Mouse (Mus musculus) hematopoietic stem cell, adult 5-6 weeks (primary cell): Measurements from ENCODE around the gene Vmn2r96. TPM values are rescaled to one million over a fixed set of nuclear protein-coding genes. Genes with fewer than 3 reads are reported as not detected.
A peak's percentile ranks its signal among the peaks of the same experiment; 100 is the strongest.
"Not testable (repeated sequence)": the region's sequence is repeated elsewhere in the genome, so short reads cannot be mapped to it uniquely, and the experiment has no call there.

ENCODE experiments used
- ATAC-seq, 2 experiments: fragments of 125-278 bp in 1 of 2; replicated peaks in 1 of 2; 2 replicates each; pipeline ENCODE4 v1.8.0; 2016 to 2017; ENCODE audit warnings: inconsistent platforms in 2 of 2, mild to moderate bottlenecking in 2 of 2, moderate number of reproducible peaks in 2 of 2, low read depth in 1 of 2, moderate TSS enrichment in 1 of 2; ENCODE audit not compliant: low FRiP score in 2 of 2, poor library complexity in 2 of 2, severe bottlenecking in 2 of 2, insufficient read depth in 1 of 2, low TSS enrichment in 1 of 2
- total RNA-seq: library from RNA; stranded (forward); fragments of 172-1452, 232-1000 nt; gene quantifications from 2 replicates; pipeline ENCODE4 v1.2.3, GENCODE M21; 2017

Gene Vmn2r96
- total RNA-seq: 0.19 TPM in 1 of 2 replicates, not detected in the other

DNA sequence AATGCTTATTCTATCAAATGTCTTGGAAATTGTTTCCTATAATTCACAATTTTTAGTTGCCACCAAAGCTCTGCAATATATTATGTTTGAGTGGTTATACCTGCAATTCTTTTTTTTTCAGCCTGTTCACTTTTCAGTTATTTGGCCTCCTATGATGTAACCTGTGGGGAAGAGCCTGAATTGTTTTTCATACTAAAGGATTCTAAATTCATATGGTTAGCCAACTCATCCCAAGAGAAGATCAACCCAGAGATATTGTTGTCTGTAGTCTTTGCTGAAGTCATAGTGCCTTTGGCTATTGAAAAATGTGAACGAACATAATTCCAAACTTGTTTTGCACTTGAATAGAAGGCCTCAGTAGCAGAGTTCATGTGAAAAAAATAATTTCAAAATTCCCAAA lies at the start of gene Vmn2r96:
Gene Vmn2r96, plus strand, starts transcription at position 301 of the 400 bp plus-strand sequence.
- ATAC-seq: not testable (repeated sequence)

DNA sequence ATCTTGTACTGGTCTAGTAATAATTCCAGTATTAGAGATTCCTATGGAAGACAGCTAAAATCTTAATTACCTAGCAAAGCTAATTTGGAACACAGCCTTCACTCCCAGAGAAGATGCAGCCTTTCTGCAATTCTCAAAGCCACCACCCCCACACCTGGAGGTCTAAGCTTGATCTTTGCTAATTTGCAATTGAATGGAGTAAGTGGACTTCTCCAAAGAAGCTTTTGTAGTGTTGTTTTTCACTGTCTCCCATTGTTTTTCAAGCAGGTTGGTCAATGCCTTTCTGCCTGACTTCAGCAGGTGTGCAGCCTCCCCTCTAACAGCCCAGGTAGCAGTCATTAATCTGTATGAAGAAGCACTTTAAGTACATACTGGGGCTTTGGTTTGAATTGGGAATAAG lies 49.6 kb upstream of the Vmn2r96 start:
- no peak for ATAC-seq

DNA sequence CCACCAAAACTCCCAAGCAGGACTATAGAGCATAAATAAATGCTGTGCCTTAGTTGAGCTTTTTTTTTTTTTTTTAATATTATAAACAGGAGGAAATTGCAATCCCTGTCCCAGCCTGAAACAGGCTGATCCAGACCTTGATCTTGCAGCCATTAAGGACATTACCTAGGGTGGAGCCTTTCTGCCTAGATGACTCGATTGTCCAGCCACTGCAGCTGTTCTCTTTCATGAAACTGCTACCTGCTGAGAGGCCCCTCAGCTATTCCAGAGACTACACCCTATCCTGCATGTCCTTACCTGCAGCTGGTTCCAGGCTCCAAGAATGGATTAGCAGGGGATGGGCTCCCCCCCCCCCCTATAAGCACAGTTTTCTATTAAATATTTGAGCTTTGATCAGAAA lies 49.0 kb upstream of the Vmn2r96 start:
- ATAC-seq: no peak

DNA sequence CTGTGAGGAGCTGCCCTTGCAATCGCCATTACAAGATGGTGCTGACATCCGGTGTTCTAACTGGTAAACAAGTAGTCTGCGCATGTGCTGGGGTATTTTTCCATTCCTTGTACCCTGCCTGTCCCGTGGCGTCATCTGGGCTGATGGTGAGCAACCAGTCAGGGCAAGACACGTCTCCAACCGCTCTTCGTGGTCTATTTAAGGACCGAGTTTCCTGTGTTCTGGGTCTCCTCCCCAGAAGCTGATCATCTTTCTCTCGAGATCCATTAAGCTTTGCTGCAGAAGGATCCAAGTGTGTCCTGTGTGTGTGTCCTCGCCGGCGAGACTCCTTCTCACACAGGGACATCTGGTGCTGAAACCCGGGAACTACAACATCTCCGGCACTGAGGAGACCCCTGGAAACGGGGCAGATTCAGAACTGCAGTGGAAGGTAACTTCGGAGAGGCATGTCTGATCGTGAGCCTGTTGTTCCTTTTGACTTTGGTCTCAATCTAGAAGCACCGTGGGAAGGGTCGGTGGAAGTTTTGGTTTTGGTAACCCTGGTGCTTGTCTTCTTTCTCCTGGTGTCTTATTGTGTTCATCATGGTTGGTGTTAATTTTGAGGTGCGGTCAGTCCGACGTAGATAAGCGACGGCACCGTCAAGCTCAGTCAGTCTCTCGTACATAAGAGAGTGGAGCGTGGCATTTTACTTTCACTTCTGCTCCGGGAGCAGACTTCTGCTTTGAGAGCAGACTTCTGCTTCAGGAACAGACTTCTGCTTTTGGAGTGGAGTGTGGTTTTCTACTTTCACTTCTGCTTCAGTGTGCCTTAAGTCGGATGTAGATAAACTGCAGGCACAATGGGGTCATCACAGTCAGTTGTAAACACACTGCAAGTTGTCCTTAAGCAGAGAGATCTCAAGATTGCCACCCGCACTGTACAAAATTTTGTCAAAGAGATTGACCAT lies 14.5 kb upstream of the Vmn2r96 start:
- peak; percentile 75; a peak in 3 of 4 replicates for ATAC-seq

DNA sequence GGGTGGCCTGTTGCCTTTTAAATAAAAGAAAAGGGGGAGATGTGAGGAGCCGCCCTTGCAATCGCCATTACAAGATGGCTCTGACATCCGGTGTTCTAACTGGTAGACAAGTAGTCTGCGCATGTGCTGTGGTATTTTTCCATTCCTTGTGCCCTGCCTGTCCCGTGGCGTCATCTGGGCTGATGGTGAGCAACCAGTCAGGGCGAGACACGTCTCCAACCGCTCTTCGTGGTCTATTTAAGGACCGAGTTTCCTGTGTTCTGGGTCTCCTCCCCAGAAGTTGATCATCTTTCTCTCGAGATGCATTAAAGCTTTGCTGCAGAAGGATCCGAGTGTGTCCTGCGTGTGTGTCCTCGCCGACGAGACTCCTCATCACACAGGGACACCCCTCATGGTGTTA lies 6.8 kb upstream of the Vmn2r96 start:
- ATAC-seq: not testable (repeated sequence)

GRCm38 (mm10) chr17:18615151-18615550 lies 42.2 kb downstream of the Vmn2r96 start:
- not testable (repeated sequence) for ATAC-seq

- ATAC-seq: no peak
Observed at GRCm38 (mm10) chr17:18626532-18626931, 53.6 kb downstream of the Vmn2r96 start.

Other genes with a start within 250 kb of the Vmn2r96 start
- gene Vmn2r95, start 149.1 kb upstream of the Vmn2r96 start, total RNA-seq: not detected in 2 replicates